Mouse (Mus musculus) brain, adult 2 months (tissue): ENCODE data around the gene 4930544D05Rik.

Experiments
- DNase-seq: peaks from one replicate; pipeline ENCODE4 v3.0.0; 2011; ENCODE audit warnings: low read depth, low spot score

Gene 4930544D05Rik

GRCm38 (mm10) chr11:70641241-70641640 is 25.6 kb downstream of the 4930544D05Rik start:
- no peak for DNase-seq

- no peak for DNase-seq
Observed at GRCm38 (mm10) chr11:70643051-70643450, 27.4 kb downstream of the 4930544D05Rik start.

DNA sequence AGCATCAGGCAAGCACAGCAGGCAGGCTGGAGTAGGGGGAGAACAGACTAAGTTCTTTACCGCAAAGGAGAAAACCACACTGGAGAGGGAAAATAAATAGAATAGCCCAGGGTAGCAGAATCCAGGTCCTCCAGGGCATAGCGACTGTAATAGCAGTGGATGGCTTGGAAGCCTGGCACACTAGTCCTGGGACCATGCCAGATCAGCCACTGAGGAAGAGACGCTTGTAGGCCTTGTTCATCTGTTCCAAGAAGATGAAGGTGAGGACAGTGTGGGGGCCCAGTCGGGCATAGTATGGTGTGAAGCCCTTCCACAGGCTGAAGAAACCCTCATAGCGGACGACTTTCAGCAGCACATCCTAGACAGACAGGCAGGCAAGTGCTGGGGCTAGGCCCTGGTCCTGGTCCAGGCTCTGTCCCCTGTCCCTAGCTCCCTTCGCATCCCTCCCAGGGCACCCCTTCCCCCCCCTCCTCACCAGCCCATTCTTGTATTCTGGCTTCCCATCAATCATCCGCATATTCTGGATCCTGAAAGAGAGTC is 29.0 kb downstream of the 4930544D05Rik start:
- no peak for DNase-seq

GRCm38 (mm10) chr11:70645461-70646258 is 30.0 kb downstream of the 4930544D05Rik start:
- DNase-seq = no peak

DNA sequence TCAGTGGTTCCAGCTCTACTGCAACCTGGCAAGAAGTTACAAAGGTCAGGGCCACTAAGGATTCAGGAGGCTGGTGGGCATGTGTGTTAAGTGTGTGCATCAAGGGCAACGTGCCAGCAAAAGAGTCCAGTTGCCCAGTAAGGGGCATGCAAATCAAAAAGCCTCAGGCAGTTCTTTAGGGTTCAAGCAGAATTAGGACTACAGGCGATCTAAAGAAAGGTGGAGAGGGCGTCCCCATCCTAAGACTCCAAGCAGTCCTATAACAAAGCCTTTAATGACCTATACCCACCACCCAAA is 30.6 kb downstream of the 4930544D05Rik start:
- DNase-seq = no peak

DNA sequence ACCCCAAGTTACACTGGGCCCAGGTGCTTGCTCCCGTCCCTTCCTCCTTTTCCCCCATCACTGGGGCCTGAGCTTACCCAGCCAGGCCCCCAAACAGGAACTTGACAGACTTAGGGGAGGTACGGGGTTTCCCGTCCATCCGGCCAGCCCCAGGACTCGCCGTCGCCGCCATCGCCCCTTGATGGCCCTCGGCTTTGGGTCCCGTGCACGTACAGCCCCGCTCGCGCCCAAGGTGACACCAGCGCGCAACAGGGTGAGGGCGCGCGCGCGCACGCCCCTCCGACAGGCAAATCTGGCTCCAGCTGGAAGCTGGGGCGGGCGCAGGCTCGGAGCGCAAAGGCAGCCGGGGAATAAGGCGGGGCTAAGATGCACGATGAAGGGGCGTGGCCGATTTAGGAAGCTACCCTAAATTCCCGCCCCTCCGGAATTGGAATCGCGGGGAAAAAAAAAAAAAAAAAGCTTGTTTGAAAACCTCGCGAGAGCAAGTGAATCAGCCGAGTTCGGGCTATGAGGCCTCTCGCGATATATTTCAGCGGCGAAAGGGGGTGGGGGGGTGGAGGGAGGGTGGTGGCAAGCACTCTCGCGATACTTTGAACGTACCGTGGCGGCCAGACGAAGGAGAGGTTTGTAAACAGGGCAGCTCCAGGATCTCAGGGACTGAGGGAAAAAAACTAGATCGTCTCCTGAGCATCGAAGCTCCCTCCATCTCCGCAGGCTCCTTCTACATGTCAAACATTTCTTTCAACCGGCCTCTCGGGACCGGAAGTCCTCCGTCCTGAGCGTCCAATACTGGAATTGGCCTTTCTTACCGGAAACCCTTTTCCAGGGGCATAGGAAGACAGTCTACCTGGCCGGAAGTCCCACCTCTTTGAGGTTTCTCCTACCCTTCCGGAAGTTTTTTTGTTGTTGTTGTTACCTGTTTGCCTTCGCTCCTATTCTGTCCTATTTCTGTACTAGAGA is 31.3 kb downstream of the 4930544D05Rik start, which contains the start of the genes Rnf167 and Slc25a11:
Gene Rnf167, plus strand, starts transcription at position 545 of the 960 bp plus-strand sequence.
Gene Slc25a11, minus strand, starts transcription at position 789 of the 960 bp plus-strand sequence.
- peak; percentile 100 for DNase-seq

DNA sequence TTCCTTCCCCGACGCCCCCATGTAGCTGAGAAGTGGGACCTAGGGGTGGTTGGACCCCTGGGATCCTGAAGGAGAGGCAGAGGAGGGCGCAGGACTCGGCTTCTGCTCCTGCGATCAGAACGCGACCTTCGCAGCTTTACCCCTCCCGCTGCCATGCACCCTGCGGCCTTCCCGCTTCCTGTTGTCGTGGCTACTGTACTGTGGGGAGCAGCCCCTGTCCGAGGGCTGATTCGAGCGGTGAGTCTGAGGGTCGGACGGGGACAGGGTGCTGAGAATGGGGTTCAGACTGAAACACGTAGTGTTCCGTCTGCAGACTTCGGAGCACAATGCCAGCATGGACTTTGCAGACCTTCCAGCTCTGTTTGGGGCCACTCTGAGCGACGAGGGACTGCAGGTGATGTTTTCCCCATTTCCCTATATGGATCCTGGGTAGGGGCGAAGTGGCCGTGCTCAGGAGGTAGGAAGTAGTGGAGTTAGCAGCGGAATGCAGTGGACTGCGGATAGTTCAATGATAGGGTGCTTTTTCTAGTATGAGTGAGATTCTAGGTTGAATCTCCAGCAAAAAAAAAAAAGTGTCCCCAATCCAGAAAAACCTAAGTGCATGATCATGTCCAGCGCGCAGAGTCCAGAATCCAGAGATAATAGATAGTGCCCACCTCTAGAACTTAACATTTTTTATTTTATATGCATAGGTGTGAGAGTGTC is 32.2 kb downstream of the 4930544D05Rik start:
- DNase-seq = no peak

GRCm38 (mm10) chr11:70648512-70648911 is 32.9 kb downstream of the 4930544D05Rik start:
- DNase-seq = no peak

- no peak for DNase-seq
Observed at GRCm38 (mm10) chr11:70649185-70649734, 33.6 kb downstream of the 4930544D05Rik start.

DNA sequence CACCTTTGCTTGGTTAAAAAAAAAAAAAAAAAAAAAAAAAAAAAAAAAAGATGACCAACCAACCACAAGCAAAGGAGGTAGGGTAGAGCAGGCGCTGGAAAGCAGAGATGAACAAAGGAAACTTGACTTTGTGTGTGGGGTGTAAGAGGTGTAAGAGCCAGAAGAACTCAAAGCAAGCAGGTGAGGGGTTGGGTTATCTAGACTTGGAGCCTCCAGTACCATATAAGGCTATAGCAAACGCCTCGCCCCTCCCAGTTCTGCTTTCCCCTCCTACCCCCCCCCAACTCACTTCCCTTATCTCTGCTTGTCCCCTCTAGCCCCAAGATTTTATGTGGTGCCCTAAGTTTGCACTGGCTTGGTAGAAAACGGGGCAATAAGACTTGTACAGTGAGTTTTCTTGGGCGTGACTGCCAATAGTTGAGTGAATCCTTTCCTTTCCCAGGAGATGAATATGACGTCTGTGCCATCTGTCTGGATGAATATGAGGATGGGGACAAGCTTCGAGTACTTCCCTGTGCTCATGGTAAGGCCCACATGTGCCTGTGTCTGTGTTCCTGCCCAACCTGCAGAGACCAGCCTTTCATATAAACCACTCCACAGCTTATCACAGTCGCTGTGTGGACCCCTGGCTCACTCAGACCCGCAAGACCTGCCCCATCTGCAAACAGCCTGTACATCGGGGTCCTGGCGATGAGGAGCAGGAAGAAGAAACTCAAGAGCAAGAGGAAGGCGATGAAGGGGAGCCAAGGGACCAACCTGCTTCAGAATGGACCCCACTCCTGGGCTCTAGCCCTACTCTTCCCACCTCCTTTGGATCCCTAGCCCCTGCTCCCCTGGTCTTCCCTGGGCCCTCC is 34.9 kb downstream of the 4930544D05Rik start:
- no peak for DNase-seq

DNA sequence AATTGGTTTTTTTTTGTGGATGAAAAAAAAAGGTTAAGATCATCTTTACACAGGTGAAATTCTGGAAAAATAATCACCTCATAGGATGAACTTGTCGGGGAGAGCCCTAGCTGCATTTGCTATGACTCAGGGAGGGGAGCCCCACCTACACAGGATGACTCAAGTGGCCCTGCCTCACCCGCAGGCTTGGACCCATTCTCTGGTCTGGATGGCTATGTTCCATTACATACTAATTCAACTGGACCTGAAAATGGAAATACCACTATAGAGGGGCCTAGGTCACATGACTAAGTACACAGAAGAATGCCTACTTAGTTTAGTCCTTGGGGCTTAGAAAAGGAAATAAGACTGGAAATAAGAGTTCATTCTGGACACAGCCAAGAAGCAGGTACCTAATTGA is 35.7 kb downstream of the 4930544D05Rik start:
- DNase-seq = no peak

GRCm38 (mm10) chr11:70652029-70652883 is 36.6 kb downstream of the 4930544D05Rik start:
- DNase-seq = no peak

DNA sequence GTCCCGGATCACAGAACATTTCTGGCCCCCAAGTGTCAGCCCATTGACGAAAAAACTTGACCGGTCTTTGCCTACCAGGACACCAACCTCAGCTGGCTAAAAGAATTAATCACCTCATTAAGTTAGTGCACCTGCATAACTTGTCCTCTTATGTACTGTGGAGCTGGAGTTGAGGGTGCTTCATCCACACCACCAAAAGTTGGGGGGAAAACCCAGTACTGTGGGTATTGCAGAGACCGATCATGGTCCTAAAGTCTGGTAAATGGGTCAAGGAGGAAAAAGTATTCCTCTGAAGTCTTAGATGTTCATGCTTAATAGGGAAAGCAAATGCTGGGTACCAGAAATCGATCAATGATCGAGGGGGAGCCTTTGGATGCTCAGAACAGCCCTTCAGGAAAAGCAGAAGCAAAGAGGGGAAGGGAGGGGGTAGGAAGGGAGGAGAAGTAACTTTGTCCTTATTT is 37.3 kb downstream of the 4930544D05Rik start:
- DNase-seq = no peak

- DNase-seq = peak; percentile 60
Observed at GRCm38 (mm10) chr11:70653345-70654197, 37.9 kb downstream of the 4930544D05Rik start.

- DNase-seq = peak; percentile 93
Observed at GRCm38 (mm10) chr11:70654198-70654922, 38.7 kb downstream of the 4930544D05Rik start, which contains the start of gene Pfn1. Gene Pfn1 (minus strand): TSS chr11:70654644.

- peak; percentile 91 for DNase-seq
Observed at GRCm38 (mm10) chr11:70654923-70655570, 39.4 kb downstream of the 4930544D05Rik start.
